Mouse (Mus musculus) brain, embryonic 14.5 days (tissue): ENCODE data around the gene Pex16.

Source experiments
- CTCF ChIP-seq: fragments of 200-500 bp; IDR thresholded peaks from 2 replicates; pipeline ENCODE4 v1.5.1; 2012; ENCODE audit warnings: inconsistent platforms, mild to moderate bottlenecking, moderate library complexity, borderline replicate concordance; ENCODE audit not compliant: insufficient read depth, insufficient read length; ENCODE audit errors: extremely low read depth
- POLR2A ChIP-seq: fragments of 200-500 bp; IDR thresholded peaks from 2 replicates; pipeline ENCODE4 v1.6.1; 2012; ENCODE audit warnings: mild to moderate bottlenecking, inconsistent platforms, borderline replicate concordance; ENCODE audit not compliant: poor library complexity, insufficient read depth, insufficient read length, severe bottlenecking; ENCODE audit errors: extremely low read depth

DNA sequence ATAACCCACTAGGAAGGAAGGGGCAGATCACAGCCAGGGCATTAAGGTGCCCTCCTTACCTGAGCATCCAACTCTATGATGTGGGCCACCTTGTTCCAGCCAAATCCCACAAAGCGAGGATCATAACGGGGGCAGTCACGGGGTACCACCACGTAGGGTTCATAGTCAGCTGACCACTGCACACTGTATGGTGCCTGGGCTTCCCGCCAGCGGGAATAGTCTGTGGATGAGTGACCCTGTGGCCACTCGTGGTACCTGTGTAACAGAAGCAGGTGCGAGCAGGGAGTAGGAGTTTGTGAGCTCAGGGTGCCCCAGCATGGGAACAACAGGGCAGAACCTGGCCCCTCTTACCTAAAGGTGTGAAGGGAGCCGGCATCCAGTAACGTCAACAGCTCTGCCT, 8.9 kb upstream of the Pex16 start:
- no peak for TF ChIP-seq CTCF
- TF ChIP-seq POLR2A, result no peak
